Mouse (Mus musculus) right cerebral cortex, postnatal 25 days (tissue): ENCODE measurements around the gene Il11ra1.
"Not testable (repeated sequence)": the region's sequence is repeated elsewhere in the genome, so short reads cannot be mapped to it uniquely, and the experiment has no call there.

Source experiments
- DNase-seq: peaks from one replicate; pipeline ENCODE4 v3.0.0; 2022

The Il11ra1 gene

DNA sequence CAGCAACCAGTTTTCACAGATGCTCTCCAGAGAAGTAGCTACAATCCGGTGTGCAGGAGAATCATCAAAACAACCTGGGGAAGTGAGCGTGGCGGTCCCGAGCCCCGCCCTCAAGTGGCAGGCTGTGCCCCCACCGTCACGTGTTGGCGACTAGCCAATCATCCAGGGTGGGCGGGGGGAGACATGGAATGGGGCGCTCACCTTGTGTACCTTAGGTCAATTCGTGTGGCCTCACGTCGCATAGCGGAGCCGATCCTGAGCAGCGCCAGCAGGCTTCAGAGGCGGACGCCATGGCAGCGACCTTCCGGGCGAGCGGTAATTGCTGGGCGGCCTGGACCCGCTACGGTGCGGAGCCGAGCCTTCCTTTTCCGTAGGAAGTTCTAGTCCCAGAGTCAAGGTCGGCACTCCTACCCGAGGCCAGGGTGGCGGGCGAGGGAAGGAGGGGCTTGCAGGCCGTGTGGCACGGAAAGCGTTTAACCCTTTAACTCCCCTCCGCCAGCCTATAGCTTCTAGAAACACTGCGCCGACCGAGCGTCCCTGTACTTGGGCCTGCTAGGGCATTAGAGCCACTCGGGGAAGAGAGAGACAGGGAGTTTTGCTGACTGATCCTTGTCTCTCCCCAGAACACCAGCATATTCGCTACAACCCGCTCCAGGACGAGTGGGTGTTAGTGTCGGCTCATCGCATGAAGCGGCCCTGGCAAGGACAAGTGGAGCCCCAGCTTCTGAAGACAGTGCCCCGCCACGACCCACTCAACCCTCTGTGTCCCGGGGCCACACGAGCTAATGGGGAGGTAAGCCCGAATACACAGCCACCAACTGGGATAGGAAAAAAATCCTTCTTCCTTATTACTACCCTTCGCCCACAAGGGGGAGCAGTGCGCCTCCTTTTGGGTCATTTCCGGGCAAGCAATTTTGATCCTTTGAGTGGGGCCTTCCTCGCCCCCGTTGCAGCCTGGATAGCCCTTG, 55.8 kb downstream of the Il11ra1 start, which contains the start of gene Sigmar1:
Sigmar1 (minus strand) TSS at position 820 of the 968 bp plus-strand sequence.
- DNase-seq, result peak; percentile 80

DNA sequence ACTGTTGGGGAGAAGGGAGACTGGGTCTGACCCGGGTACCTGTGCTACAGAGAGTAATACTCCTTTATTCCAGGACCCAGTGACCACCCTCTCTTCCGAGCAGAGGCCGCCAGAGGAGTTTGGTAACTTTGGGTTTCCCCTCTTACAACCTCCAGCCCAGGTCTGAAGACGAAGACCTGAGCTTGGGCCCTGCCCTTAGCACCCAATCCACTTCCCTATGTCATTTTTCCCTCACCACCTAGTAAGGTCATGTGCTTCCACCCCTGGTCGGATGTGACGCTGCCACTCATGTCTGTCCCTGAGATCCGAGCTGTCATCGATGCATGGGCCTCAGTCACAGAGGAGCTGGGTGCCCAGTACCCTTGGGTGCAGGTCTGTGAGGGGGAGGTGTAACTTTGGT, 56.7 kb downstream of the Il11ra1 start:
- no peak for DNase-seq

DNA sequence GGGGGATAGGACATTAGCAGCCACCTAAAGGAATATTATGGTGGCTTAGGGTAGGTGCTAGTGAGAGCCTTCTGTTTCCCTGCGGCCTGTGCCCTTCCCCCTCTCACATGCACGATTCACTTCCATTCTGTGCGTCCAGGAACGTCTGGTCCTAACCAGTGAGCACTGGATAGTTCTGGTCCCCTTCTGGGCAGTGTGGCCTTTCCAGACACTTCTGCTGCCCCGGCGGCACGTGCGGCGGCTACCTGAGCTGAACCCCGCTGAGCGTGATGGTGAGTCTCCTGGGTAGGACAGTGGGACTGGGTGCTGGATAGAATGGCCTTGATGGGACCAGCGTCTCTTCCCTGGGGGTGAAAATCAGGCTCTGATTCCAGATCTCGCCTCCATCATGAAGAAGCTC, 57.5 kb downstream of the Il11ra1 start:
- DNase-seq, result no peak

DNA sequence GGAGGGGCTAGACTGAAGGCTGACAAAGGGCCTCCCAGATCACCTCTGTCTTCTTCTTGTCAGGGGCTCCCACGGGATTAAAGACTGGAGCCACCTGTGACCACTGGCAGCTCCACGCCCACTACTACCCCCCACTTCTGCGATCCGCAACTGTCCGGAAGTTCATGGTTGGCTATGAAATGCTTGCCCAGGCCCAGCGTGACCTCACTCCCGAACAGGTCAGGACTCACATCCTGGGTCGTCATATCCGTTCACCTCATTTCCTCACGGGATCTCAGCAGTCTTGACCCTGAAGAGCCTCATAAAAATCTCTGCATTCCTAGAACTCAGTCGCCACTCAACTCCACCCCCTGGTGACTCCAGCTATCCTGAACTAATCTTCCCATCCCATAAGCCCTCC, 58.2 kb downstream of the Il11ra1 start:
- DNase-seq, result no peak

DNA sequence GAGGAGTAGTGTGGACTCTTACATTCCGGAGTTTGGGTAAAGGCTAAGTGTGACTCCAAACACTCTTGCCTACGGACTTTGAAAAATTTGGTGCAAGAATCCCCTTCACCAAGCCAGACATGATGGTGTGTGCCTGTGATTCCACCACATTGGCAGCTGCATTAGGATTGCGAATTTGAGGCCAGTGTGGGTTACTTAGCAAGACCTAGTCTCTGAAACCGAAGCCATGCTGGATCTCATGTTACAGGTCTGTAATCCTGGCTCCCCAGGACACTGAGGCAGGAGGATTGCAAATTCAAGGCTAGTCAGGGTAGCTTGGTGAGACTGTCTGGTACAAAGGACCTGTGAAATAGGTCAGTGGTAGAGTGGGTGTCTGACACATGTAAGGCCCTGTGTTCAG, 58.9 kb downstream of the Il11ra1 start:
- DNase-seq, result no peak

DNA sequence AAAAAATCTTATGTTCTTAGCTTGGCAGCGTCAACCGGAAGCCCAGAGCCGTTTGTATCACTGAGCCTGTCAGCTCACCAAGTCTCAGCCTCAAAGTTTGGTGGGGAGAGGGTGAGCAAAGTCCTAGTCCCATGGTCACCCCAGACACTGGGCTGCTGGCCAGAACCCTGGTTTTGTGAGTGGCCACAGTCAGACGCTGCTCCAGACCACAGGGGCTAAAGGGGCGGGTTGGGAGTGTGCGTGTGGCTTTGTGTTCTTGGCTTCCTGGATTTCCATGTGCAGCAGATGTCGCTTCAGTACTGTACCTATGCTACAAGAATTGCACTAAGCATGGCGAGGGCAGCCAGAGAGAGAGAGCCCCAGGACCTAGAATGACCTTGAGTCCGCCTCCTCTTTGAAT, 59.4 kb downstream of the Il11ra1 start:
- DNase-seq, result no peak

DNA sequence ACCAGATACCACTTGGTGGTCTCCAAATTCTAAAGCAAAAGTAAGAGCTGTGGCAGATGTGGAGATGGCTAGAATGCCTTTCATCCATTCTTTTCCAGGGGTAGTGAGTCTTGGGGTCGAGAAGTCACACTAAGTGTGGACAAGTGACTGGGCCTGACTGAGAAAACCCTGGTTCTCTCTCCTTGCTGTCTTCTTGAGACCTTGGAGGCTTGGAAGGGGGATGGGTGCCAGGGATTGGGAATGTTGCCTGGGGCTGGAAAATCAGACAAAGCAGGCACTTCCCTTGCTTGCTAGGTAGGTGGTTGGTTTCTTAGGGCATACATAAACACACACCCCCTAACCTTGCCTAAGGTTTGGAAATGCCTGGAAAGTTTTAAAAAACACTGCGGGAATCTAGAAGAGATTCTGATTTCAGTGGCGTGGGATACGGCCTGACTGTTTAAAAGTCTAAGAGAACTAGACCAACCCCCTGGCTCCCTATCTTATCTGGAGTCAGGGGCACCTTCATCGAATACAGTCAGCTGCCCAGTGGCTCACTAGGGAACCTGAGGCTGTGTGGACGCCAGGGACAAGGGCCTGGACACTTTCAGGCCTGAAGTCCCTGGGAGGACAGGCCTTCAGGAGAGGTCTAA, 60.0 kb downstream of the Il11ra1 start:
- DNase-seq, result no peak

DNA sequence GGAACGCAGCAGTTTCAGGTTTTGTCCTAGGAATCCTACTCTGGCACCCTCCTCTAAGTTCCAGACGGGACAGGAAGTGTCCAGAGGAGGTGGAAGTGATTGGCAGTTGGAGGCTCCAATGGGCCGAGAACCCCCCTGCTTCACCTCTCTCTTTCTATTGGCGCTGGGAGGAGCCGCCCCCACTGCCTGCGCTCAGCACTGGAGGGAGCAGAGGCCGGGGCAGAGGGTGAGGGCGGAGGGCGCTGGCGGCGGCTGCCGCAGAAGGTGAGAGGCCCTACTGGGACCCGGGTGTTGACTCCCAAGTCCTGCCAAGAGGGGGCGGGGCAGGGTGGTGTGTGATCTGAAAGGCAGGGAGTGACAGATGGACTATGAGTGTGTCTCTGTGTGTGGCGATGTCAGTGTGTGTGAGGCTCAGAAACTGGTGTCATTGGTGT, 60.5 kb downstream of the Il11ra1 start:
- DNase-seq, result no peak

DNA sequence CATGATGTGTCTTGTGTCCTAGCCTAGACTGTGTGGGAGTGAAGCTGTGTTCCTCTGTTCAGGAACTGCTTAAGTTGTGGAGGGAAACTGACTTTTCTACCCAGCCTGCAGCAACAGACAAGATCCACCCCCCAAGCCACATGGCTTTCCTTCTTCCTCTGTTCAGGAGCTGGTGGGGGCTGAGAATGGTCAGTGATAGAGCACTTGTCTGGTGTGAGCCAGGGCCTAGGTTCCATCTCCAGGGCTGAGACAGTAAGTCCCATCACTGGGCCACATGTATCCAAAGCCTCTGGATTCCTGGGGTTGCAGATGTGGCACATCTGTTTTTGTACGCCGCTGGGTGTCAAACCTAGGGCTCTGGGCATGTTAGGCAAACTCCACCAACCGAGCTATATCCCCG, 61.1 kb downstream of the Il11ra1 start:
- no peak for DNase-seq

DNA sequence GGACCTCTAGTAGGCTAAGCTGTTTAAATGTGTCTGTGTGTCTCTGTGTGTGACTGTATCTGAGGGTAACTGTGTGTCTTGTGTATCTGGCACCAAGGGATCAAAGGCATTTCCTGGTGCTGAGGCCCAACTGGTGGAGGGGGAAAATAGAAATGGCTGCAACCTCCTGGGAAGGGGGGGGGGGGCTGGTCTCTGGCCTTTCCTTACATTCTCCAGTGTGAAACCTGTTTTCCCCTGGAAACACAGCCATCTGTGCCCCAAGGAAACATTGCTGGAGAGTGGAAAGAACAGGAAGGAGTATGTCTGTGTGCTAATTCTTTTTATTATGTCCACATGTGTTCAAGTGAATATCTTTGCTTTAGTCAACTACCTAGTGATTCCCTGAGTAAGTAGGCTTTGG, 61.9 kb downstream of the Il11ra1 start:
- no peak for DNase-seq

DNA sequence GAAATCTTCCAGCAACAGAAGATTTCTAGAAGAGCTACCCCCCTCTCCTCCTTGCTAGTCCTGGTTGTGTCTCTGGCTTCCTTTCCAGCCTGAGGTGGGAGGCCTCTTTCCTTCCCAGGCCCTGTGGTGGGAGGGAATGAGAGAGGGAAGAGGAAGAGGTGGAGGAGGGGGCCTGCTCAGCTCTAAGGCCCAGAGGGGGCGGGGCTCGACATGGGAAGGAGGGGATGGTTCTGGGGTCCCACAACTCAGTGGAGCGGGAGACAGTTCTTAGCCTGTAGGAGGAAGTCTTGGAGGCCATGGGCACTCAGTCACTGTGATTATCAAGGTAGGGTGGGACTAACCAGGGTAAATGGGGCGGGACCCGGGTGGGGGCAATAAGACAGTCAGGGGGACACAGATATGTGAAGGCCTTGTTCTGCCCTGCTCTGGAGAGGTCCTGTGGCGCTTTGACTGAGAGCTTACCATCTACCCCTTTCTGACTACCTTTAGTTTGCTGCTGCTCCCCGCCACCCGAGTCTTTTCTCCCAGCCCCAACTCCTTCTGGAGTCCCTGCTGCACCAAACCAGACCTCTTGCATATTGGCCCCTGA, 62.4 kb downstream of the Il11ra1 start:
- DNase-seq, result no peak

DNA sequence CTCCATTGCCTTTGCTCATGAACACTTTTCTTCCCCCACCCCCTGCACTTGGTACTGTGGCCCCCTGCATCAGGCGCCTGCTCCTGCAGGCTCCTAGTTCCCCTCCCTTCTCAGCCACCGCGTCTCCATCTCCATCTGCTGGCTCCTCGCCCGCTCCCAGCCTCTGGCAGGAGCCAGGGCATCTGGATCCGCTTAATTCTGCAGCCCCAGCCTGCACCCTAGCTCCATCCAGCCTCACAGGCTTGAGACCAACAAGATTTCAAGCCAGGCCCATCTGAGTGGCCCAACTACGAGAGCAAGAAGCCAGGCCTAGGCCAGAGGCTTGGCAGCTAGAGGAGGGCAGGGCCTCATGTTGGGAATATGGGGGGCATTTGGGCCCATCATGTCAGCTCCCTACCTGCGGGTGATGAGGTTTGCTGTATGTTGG, 62.9 kb downstream of the Il11ra1 start:
- DNase-seq, result not testable (repeated sequence)

DNA sequence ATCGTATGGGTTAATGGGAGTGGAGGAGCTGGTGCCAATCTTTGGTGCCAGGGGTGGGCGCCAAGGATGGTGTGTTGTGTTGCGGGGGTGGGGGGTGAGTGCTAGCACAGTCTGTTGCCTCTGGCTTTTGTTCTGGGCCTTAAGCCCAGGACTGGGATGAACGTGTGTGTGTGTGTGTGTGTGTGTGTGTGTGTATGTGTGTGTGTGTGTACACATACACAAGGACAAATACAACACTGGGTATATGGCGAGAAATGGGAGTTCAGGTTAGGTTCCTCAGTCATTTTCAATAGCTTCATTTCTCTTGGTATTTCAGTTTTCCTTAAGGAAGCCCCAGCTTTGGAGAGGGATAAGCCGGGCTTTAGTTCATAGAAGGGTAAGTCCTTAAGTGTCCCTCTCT, 63.4 kb downstream of the Il11ra1 start:
- DNase-seq, result not testable (repeated sequence)

DNA sequence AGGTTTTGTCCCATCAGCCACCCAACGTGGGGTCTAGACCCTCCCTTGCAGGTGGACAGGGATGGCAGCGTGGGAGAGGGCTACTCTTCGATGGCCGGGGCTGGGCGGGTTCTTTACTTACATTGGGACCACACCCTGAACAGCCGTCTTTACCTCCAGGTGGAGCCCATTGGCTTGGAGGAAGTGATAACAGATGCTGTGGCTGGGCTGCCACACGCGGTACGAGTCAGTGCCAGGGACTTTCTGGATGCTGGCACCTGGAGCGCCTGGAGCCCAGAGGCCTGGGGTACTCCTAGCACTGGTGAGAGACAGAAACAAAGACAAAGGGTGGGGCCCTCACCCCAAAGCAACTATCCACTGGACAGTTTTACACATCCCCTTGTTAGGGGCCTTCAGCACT, 67.5 kb downstream of the Il11ra1 start:
- not testable (repeated sequence) for DNase-seq

DNA sequence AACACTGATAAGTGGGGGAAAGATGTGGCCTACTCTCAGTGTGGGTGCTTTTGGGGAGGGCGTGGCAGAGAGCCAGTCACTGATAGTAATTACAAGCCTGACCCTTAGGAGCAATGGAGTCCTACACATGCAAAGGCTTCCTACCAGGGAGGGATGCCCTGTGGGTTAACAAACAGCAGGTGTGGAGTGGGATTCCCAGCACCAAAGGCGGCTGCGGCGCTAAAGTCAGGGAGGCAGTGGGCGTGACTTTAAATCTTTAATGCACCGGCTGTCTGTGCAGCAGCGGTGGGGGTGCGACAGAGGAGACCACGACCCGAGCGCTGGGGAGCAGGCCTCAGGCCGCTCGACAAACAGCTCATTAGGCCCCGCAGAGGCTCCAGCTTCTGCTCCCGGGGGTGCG, 73.2 kb downstream of the Il11ra1 start:
- DNase-seq, result not testable (repeated sequence)

DNA sequence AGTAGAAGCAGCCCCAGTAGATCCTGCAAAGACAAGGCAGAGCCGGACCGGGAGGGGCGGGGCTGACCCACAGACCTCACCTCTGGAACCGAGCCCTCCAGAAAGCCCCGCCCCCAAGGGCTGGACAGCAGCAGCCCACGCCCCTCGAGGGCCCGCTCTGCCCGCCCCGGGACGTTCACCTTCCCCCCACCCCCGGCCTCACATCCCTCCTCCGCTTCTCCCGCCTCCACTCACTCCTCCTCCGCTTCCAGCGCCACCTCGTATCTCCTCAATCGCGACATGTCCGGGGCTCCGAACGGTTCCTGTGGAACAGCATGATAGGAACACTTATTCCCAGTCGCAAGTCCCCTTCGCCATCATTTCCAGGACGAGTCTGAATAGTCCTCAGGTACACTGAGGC, 73.7 kb downstream of the Il11ra1 start:
- peak; percentile 52 for DNase-seq

DNA sequence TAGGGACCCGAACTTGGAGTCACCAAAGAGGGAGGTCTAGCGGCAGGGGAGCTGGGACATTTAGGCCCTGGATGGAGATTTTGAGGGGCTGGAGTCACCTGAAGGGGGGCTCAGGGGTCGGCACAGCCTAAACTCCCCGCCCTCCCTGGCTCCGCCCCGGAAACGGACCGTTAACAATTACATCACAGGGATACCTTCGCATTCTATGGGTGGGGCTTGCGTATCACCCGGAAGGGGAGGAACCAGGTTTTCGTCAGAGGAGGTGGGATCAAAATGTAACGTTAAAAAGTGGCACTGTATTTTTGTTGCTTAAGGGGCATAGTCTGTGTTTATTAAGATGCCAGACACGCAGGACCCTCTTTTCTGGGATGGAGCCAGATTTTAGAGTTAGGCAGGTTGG, 74.2 kb downstream of the Il11ra1 start, which contains the start of gene Ccl27a:
Ccl27a (minus strand) TSS at position 246 of the 400 bp plus-strand sequence.
- DNase-seq, result peak; percentile 83

DNA sequence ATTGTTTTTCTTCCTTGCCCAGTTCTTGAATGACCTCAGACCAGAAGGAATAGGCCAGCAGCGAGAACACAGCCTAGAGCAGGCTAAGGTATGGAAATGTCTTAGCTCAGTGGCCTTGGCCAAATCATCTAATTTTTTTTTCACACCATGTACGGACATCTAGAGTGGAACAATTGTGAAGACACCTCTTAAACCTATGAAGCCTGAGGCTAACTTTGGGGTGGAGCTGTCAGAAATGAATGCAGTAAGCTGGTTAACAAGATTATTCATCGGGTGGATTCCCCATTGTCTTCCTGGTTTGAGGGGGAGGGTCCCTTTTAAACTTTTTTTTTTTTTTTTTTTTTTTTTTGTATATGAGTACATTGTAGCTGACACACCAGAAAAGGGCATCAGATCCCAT, 74.7 kb downstream of the Il11ra1 start:
- not testable (repeated sequence) for DNase-seq

DNA sequence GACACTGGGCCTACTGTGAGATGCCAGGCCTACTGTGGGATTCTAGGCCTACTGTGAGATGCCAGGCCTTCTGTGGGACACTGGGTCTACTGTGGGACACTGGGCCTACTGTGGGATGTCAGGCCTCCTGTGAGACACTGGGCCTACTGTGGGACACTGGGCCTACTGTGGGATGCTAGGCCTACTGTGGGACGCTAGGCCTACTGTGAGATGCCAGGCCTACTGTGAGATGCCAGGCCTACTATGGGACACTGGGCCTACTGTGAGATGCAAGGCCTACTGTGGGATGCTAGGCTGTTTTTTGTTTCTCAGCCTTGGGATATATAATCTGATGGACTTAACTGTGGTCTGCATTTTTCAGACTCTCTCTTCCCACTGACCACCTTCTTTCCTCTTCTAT, 76.1 kb downstream of the Il11ra1 start:
- not testable (repeated sequence) for DNase-seq

DNA sequence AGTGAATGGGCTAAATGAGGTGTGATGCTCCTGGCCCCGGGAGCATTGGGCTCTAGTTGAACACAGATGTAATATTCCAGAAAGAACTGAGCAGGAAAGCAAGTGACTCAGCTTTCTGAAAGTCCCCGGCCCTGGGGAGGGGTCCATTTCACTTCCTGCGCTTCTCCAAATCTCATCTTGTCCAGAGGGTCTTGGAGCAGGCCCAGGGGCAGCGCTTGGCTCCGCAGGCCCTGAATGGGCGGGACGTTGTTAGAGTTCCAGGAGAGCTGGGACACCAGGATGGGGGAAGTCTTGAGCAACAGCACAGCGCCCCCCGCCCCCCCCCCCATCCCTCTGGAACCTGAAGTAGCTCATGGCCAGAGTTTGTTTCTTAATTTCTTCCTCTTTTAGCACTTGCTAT, 81.5 kb downstream of the Il11ra1 start:
- DNase-seq, result not testable (repeated sequence)

DNA sequence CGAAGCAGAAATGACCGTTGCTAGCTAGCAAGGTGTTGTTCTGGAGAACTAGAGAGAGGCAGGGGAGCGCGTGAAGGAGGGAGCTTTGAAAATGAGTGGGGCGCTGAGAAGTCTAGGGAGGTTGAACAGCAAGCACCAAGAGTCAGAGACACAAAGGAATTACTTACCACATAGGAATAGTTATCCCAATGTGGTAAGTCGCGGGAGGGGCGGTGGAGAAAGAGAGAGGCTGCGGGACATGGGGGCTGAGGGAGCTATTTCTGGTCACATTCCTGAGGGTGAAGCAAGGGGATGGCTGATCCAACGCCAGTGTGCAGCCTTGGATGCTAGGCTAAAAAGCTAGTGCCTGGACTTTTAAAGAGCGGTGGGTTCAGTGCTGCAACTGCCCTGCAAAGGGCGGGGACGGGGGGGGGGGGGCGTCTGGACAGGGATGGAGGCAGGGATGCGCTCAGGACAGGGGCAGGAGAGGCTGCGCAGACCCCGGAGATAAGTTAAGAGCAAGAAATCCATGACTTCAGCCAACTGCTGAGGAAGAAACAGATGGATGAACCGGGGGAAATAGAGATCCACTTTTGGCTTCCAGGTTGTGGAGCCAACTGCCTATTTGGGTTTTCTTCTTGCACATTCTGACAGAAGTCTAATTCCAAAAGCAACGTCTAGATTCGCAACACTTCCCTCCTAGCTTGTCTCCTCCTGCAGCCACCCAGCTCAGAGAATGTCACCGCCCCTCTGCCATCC, 82.1 kb downstream of the Il11ra1 start:
- DNase-seq, result not testable (repeated sequence)

DNA sequence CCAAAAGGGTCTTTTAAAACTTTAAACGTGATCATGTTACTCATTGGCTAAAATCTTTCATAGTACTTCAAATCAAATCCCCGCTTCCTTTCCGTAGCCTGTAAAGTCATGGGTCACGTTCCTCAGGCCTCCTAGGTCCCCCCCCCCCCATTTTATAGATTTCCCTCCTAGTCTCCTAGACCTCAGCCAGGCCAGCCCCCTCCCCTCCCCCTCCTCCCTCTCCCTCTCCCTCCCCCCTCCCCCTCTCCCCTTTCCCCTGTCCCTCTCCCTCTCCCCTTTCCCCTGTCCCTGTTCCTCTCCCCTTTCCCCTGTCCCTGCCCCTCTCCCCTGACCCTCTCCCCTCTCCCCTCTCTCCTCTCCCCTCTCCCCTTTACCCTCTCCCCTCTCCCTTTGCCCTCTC, 82.9 kb downstream of the Il11ra1 start:
- DNase-seq, result not testable (repeated sequence)

DNA sequence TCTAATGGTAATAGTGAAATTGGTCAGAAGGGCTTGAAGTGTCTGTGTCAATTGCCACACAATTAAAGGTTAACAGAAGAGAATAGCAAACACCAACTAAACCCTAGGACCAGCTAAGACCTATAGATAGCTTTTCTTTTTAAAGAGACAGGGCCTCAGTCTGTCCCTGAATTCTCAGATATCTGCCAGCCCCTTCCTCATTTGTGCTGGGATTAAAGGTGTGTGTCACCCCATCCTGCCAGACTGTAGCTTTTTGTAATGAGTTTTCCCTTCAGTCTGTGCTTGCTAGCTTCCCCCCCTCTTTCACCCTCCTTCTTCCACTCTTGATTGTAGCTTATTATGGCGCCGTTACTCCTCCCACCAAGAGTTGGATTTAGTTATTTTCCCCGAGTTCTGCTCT, 83.4 kb downstream of the Il11ra1 start:
- not testable (repeated sequence) for DNase-seq
